Mouse (Mus musculus) heart, embryonic 15.5 days (tissue): ENCODE measurements around the gene Zfp708. TPM values are rescaled to one million over a fixed set of nuclear protein-coding genes. Genes with fewer than 3 reads are reported as not detected.
"Not testable (repeated sequence)": the region's sequence is repeated elsewhere in the genome, so short reads cannot be mapped to it uniquely, and the experiment has no call there.

Experiments used
- ATAC-seq: fragments of 200-750 bp; cut with Nextera tagmentation; replicated peaks from 2 replicates; pipeline ENCODE4 v1.8.0; 2017; ENCODE audit warnings: low read depth, moderate TSS enrichment; ENCODE audit not compliant: insufficient number of reproducible peaks, insufficient read depth, low FRiP score
- H3K27ac ChIP-seq: fragments of 300-500 bp; sonication (generic); 2 replicates; pipeline ENCODE4 v1.5.1; 2015; ENCODE audit warnings: mild to moderate bottlenecking, inconsistent platforms
- H3K27me3 ChIP-seq: fragments of 300-500 bp; sonication (generic); 2 replicates; pipeline ENCODE4 v1.6.1; 2015; ENCODE audit warnings: inconsistent platforms
- H3K36me3 ChIP-seq: fragments of 300-500 bp; sonication (generic); 2 replicates; pipeline ENCODE4 v1.6.1; 2015; ENCODE audit warnings: mild to moderate bottlenecking, inconsistent platforms
- H3K4me1 ChIP-seq: fragments of 300-500 bp; sonication (generic); replicated peaks from 2 replicates; pipeline ENCODE4 v1.6.1; 2015; ENCODE audit warnings: inconsistent platforms
- H3K4me2 ChIP-seq: fragments of 300-500 bp; sonication (generic); 2 replicates; pipeline ENCODE4 v1.6.1; 2015; ENCODE audit warnings: inconsistent platforms, mild to moderate bottlenecking, moderate library complexity
- H3K4me3 ChIP-seq: fragments of 300-500 bp; sonication (generic); 2 replicates; pipeline ENCODE4 v1.5.1; 2015; ENCODE audit warnings: mild to moderate bottlenecking, inconsistent platforms
- H3K9ac ChIP-seq: fragments of 300-500 bp; sonication (generic); 2 replicates; pipeline ENCODE4 v1.6.1; 2015; ENCODE audit warnings: mild to moderate bottlenecking, inconsistent platforms
- H3K9me3 ChIP-seq: fragments of 300-500 bp; sonication (generic); replicated peaks from 2 replicates; pipeline ENCODE4 v1.6.1; 2016; ENCODE audit warnings: inconsistent platforms
- WGBS: fragments of 180-500 bp; shearing (Covaris S2); methylation state at CpG from one replicate; pipeline ENCODE4 v1.1.7; 2015; ENCODE audit warnings: mixed read lengths; 5-methylcytosine and 5-hydroxymethylcytosine counted together
- polyA plus RNA-seq: library from polyadenylated mRNA; unstranded; fragments of >200 nt; fragmentation: Nextera tagmentation; extraction: Ambion mirVana; gene quantifications from 2 replicates; pipeline ENCODE4 v1.2.1, GENCODE M21; 2015

Zfp708 gene
- 3.2 and 3.3 TPM in 2 replicates for polyA plus RNA-seq

DNA sequence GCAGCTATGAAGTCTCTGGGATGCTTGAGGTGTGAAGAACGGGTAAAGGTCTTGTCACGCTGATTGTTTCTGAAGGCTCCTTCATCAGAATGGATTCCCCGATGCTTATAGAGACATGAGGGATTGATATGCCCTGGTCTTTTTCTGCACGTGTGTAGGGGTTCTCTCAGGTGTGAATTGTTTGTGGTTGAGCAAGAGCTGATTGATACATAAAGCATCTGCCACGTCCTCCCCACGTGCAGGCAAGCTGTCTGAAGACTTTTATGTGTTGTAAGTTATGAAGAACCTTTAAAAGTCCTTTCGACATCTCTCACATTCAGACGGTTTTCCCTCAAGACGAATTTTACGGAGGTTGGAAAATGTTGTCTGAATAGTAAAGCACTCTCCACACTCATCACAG lies at the start of gene Zfp708:
TSS of gene Zfp708 (minus strand) at position 101 of the 400 bp plus-strand sequence.
- no peaks in the 10 kb centered on the region for H3K4me1 ChIP-seq
- H3K9ac ChIP-seq, result no peak within 1 kb of the TSS
- no peaks in the 10 kb centered on the region for H3K9me3 ChIP-seq
- ATAC-seq, result no peak
- H3K4me3 ChIP-seq, result no peak within 1 kb of the TSS
- H3K4me2 ChIP-seq, result no peak within 1 kb of the TSS
- H3K36me3 ChIP-seq, result peaks cover 5% of the 10 kb centered on the region; the same call in 1 of the 2 replicates
- H3K27ac ChIP-seq, result no peak within 1 kb of the TSS
- 86% methylated on average over 10 of the region's 10 CpGs for WGBS
- H3K27me3 ChIP-seq, result no peaks in the 10 kb centered on the region

DNA sequence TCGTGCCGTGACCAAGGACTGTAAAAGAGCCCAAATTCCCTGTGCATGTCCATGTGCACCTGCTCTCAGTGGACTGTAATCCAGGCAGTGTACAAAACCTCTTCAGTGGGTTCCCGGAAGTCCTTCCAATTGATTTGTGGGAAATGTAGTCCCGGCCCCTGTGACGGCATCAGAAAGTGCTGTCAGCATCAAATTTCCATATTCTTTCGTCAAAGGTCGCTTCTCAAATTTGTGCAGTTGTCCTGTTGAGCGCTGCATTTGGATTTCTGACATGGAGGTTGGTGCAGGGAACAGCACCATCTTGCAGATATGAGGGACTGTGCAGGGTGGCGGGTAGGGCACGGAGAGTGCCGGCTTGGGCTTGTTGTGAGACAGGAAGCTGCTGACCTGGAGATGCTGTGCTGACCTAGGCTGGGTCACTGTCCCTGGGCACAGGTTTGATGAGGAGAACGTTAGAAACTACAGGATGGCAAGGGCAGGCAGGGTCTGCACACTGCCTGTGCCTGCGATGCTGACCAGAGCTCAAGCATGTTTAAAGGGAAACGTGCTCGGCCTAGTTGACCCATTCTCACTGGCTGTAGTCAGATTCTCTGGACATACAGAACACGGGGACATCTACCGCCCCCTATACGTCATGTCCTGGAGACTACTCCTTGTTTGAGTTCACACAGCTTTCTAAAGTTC lies 30.4 kb upstream of the Zfp708 start:
- Histone ChIP-seq H3K4me3 (peak overlapping the region; percentile 68), H3K27me3 (no peaks in the 10 kb centered on the region), H3K27ac (peak overlapping the region; percentile 39), H3K9ac (peak overlapping the region; percentile 60), H3K9me3 (no peaks in the 10 kb centered on the region), H3K4me1 (peaks cover 5% of the 10 kb centered on the region; the same call in 1 of the 2 replicates), H3K36me3 (no peaks in the 10 kb centered on the region), H3K4me2 (peak overlapping the region; percentile 79)
- ATAC-seq, result peak; percentile 85
- 2% methylated on average over 18 of the region's 18 CpGs for WGBS

DNA sequence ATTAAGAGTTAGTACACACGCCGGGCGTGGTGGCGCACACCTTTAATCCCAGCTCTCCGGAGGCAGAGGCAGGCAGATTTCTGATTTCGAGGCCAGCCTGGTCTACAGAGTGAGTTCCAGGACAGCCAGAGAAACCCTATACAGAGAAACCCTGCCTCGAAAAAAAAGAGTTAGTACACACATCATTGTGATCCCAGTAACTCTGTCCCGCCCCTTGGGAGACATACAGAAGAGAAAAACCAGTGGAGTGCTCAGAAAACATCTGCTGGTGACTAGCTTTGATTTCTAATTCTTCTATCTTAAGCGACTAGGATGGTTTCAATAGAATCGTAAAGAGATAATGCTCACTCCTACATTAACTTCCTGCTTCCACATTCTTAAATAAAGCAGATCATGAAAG lies 29.7 kb upstream of the Zfp708 start:
- H3K36me3 ChIP-seq, H3K27ac ChIP-seq, H3K4me1 ChIP-seq, H3K27me3 ChIP-seq, ATAC-seq, H3K9me3 ChIP-seq, H3K4me3 ChIP-seq, H3K9ac ChIP-seq: not testable (repeated sequence)
- peak overlapping the region; percentile 79 for H3K4me2 ChIP-seq
- WGBS, result 75% methylated on average over 10 of the region's 10 CpGs

DNA sequence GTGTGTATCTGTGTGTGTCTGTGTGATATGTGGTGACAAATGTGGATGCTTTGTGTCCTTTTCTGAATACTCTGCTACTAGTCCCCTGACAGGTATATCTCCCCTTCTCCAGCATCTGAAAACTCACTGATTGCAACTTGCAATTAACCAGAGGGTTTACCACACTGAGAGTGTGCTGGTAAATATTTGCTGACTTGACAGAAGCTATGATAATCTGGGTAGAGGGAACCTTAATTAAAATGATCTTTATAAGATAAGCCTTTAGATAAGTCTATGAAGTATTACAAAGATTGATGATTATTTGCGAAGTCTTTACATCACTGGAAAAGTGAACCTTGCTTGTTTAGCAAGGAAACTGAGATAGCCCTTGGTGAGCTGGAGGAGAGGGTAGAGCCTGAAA lies 26.7 kb upstream of the Zfp708 start:
- Histone ChIP-seq H3K4me1 (peaks cover 5% of the 10 kb centered on the region; the same call in 1 of the 2 replicates), H3K9ac (no peak overlapping the region), H3K36me3 (no peaks in the 10 kb centered on the region), H3K9me3 (no peaks in the 10 kb centered on the region), H3K4me2 (no peak overlapping the region), H3K4me3 (no peak overlapping the region), H3K27ac (no peak overlapping the region), H3K27me3 (no peaks in the 10 kb centered on the region)
- WGBS, result 81% methylated on average over 1 of the region's 1 CpGs
- no peak for ATAC-seq

DNA sequence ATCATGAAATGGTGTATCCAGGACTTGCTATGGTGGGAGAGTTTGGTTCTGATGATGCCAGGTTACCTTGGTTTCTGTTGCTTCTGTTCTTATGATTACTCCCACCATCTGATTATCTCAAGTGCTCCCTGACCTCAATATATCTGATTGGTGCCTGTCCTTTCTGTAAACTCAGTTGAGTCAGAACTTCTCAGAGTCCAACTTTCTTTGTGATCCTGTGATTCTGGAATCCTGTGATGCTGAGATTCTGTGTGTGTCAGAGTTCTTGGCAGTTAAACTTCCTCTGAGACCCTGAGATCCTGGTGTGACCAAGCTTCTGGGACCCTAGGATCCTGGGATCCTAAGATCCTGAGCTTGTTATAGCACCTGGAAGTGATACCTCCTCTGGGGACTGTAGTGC lies 23.6 kb upstream of the Zfp708 start, which contains the start of gene Zfp759:
TSS of gene Zfp759 (plus strand) at position 301 of the 400 bp plus-strand sequence.
- not testable (repeated sequence) for H3K9me3 ChIP-seq, H3K4me2 ChIP-seq, H3K27ac ChIP-seq, ATAC-seq, H3K27me3 ChIP-seq, H3K4me3 ChIP-seq, H3K36me3 ChIP-seq, H3K4me1 ChIP-seq, H3K9ac ChIP-seq

DNA sequence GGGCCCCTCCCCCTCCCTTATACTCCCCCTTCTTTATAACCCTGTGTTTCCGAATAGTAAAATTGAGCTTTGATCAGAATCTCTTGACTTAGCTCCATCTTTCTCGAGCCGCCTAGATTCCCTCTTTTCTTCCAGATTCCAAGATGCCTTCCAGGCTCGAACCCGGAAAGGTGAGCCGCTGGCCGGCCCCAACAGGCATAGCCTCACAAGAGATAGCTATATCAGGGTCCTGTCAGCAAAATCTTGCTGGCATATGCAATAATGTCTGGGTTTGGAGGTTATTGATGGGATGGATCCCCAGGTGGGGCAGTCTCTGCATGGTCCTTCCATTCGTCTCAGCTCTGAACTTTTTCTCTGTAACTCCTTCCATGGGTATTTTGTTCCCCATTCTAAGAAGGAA lies 18.4 kb upstream of the Zfp708 start, which contains the start of gene Rslcan18:
TSS of gene Rslcan18 (minus strand) at position 101 of the 400 bp plus-strand sequence.
- 85% methylated on average over 8 of the region's 8 CpGs for WGBS
- ATAC-seq, result not testable (repeated sequence)

DNA sequence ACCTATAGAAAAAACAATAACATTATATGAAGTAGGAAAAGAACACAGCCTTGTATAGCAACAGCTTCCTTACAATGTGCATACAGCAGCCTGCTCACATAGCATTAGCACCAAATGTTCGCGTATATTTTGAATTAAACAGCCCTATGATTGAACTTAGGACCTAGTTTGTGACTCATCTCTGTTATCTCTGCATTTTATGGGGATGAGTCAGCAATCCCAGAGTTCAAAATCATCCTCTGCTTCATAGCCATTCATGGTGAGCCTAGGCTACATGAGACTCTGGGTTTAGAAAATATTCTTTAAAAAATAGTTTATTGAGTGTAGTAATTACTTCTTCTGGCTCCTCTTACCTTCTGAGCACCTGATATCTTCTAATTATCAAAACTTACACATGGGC lies 15.5 kb upstream of the Zfp708 start:
- 91% methylated on average over 2 of the region's 2 CpGs for WGBS
- no peak for ATAC-seq
- no peak overlapping the region for H3K4me2 ChIP-seq

More for the DNA sequence above, 18.4 kb upstream of the Zfp708 start, which contains the start of gene Rslcan18:
- H3K27ac ChIP-seq, H3K9ac ChIP-seq, H3K4me3 ChIP-seq, H3K4me2 ChIP-seq, H3K27me3 ChIP-seq, H3K4me1 ChIP-seq, H3K9me3 ChIP-seq, H3K36me3 ChIP-seq: not testable (repeated sequence)

DNA sequence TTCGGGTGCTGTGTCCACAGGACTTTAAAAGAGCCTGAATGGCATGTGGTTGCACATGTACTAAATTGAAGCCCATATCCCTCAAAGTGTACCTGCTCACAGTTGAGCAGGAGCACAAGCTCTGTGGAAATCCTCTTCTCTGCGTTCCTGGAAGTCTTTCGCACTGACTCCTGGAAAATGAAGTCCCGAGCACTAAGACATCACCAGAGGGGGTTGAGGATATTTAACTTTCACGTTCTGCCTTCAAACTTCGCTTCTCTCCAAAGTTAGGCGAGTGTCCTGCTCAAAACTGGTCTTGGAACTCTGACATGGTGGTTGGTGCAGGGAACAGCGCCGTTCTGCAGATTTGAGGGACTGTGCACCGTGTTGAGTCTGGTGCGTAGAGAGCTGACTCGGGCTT lies 14.3 kb upstream of the Zfp708 start:
- Histone ChIP-seq H3K36me3 (no peaks in the 10 kb centered on the region), H3K9ac (no peak overlapping the region), H3K9me3 (no peaks in the 10 kb centered on the region), H3K27me3 (no peaks in the 10 kb centered on the region), H3K4me2 (no peak overlapping the region), H3K4me3 (no peak overlapping the region), H3K4me1 (peaks cover 11% of the 10 kb centered on the region), H3K27ac (no peak overlapping the region)
- WGBS, result 75% methylated on average over 12 of the region's 12 CpGs
- no peak for ATAC-seq

More for the DNA sequence above, 15.5 kb upstream of the Zfp708 start:
- Histone ChIP-seq H3K27me3 (no peaks in the 10 kb centered on the region), H3K4me1 (peaks cover 4% of the 10 kb centered on the region; the same call in 1 of the 2 replicates), H3K27ac (no peak overlapping the region), H3K9me3 (no peaks in the 10 kb centered on the region), H3K36me3 (no peaks in the 10 kb centered on the region), H3K4me3 (no peak overlapping the region), H3K9ac (no peak overlapping the region)

DNA sequence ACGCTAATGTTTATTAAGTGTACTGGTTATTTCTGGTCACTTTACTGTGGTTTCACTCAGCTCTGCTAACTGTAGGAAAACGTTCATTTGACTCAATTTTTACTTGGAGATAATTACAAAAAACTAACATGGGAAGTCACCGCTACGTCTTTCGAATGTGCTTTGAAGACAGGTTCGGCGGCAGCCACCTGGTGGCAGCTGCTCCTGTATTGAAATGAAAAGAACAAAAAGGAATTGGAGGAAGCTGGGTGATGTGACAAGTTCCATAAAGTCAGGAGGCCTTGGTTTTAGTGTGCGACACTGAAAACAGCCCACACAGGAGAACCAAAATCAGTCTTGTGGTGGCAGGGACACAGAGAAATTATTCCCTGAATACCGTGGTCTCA lies 11.0 kb upstream of the Zfp708 start:
- Histone ChIP-seq H3K9ac (peak overlapping the region; percentile 23; the same call in 1 of the 2 replicates), H3K4me1 (peaks cover 11% of the 10 kb centered on the region), H3K4me3 (peak overlapping the region; percentile 75), H3K9me3 (no peaks in the 10 kb centered on the region), H3K4me2 (peak overlapping the region; percentile 80), H3K36me3 (peaks cover 8% of the 10 kb centered on the region), H3K27ac (0 out of 2 replicates have a peak overlapping the region, but pooled peaks have one; percentile 13), H3K27me3 (no peaks in the 10 kb centered on the region)
- 7% methylated on average over 9 of the region's 9 CpGs for WGBS
- ATAC-seq, result peak; percentile 32; the same call in 1 of the 2 replicates

DNA sequence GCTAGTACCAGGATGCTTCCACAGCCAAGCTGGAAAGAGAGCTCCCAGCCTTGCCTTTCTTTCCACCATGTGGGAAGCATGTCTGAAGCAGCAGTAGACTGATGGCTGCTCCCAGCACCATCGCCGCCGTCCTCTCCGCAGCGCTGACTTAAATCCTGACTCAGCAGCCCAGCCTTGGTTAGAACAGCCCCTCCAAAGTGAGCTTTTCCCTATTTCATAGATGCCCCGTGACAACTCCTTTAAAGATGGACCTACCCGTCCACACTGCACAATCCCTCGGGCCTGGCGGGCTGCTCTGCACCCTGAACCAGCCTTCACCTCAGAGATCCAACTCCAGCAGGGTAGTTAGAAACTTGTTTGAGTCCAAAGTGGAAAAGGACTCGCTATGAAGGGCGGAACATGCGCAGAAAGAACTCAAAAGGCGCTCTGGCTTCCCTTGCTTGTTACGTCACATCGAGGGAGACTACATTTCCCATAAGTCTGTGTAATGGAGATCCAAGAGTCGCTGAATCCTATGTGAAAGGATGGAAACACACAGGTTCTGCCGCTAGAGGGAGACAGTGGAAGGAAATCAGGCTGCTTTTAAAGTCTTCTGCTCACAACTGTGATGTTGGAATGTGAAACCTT lies 10.5 kb upstream of the Zfp708 start, which contains the start of gene Gm28557:
TSS of gene Gm28557 (minus strand) at position 411 of the 627 bp plus-strand sequence.
- peaks cover 11% of the 10 kb centered on the region for H3K4me1 ChIP-seq
- H3K9ac ChIP-seq, result peak within 1 kb of the TSS; percentile 76
- H3K27me3 ChIP-seq, result no peaks in the 10 kb centered on the region
- peak within 1 kb of the TSS; percentile 80 for H3K4me2 ChIP-seq
- ATAC-seq, result peak; percentile 95
- H3K27ac ChIP-seq, result peak within 1 kb of the TSS; percentile 94
- H3K4me3 ChIP-seq, result peak within 1 kb of the TSS; percentile 75
- peaks cover 8% of the 10 kb centered on the region for H3K36me3 ChIP-seq
- under 1% methylated on average over 17 of the region's 17 CpGs for WGBS
- H3K9me3 ChIP-seq, result no peaks in the 10 kb centered on the region

DNA sequence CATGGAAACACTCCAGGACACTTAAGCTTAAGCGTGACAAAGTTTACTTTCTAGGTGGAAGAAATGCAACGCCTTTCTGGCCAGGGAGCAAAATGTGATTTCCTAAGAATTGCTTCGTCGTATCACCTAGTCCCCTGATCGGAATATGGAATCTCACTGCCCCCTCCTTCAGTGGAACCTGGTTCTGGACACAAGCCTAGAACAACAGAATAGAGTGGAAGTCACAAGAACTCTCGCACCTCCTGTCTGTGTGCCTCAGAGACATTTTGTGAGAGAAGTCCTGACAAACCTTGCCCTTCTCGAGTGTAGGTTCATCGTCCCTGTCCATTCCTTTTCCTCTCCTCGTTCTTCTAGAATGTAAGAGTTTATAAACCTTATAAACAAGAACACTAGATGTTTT lies 9.9 kb upstream of the Zfp708 start:
- WGBS, result 54% methylated on average over 9 of the region's 9 CpGs
- ATAC-seq, result 0 out of 2 replicates have a peak, but pooled peaks have one; percentile 19

More for the DNA sequence above, 9.9 kb upstream of the Zfp708 start:
- H3K36me3 ChIP-seq, result peaks cover 8% of the 10 kb centered on the region
- peak overlapping the region; percentile 75 for H3K4me3 ChIP-seq
- peak overlapping the region; percentile 94 for H3K27ac ChIP-seq
- H3K4me1 ChIP-seq, result peaks cover 11% of the 10 kb centered on the region
- peak overlapping the region; percentile 76 for H3K9ac ChIP-seq
- H3K27me3 ChIP-seq, result no peaks in the 10 kb centered on the region
- peak overlapping the region; percentile 80 for H3K4me2 ChIP-seq
- H3K9me3 ChIP-seq, result no peaks in the 10 kb centered on the region
